Mouse (Mus musculus): ENCODE data around the gene Cnn2.

DNA sequence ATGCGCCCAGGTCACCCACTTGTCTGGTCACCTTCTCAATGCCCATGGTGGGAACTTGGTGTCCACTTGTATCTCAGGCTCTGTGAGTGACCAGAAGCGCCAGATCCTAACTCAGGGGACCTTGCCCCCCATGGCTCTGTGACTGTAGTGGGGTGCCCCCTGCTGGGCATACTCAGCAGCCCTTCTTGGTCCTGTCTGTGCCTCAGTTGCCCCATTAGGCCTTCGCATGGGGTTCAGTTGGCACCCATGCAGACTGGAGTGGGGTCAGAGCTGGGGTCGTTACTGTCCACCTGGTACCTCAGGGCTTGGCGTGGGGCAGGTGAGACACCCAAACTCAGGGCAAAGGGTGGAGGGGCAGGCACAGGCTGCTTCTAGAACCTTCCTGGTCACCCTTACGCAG, 34.4 kb upstream of the Cnn2 start:
- TF ChIP-seq GATA1 (IDR thresholded peaks at IDR 0.05; ENCODE audit: low read length) (no peak), TAL1 (IDR thresholded peaks at IDR 0.05; ENCODE audit: low read length) (no peak)
